Mouse (Mus musculus) spleen, adult 2 months (tissue): ENCODE measurements around the gene Ptges3.

ENCODE experiments used
- CTCF ChIP-seq: fragments of 200-500 bp; IDR thresholded peaks from 2 replicates; pipeline ENCODE4 v1.5.1; 2011; ENCODE audit warnings: mild to moderate bottlenecking, inconsistent platforms; ENCODE audit not compliant: insufficient read depth, insufficient read length, insufficient replicate concordance; ENCODE audit errors: extremely low read depth
- POLR2A ChIP-seq: fragments of 200-500 bp; IDR thresholded peaks from 2 replicates; pipeline ENCODE4 v1.6.1; 2011; ENCODE audit warnings: low read depth, low read length, inconsistent platforms

DNA sequence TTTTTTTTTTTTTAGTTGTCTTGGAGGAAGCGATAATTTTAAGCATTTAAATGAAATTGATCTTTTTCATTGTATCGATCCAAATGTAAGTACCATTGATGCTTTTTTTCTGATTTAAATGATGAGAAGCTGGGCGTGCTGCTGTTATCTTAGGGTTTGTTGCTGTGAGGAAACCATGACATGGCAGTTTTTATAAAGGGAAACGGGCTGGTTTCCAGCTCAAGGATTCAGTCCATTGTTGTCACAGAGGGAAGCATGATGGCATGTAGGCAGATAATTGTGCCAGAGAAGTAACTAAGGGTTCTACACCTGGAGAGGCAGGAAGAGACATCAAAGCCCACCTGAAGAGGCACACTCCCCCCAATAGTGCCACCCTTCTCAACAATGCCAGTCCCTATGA lies 10.4 kb downstream of the Ptges3 start:
- TF ChIP-seq CTCF (no peak), POLR2A (no peak)
